Mouse (Mus musculus): ENCODE data around the gene Rhox4e.
"Not testable (repeated sequence)": the region's sequence is repeated elsewhere in the genome, so short reads cannot be mapped to it uniquely, and the experiment has no call there.

Gene Rhox4e

GRCm38 (mm10) chrX:37557112-37557511 lies at the start of gene Rhox4e:
TSS of gene Rhox4e (plus strand) at chrX:37557412.
- H3K36me3 ChIP-seq (ENCODE audit: control insufficient read depth, insufficient read depth, low read length, poor library complexity, severe bottlenecking); DNase-seq (ENCODE audit: low read depth, low spot score); H3K27me3 ChIP-seq (ENCODE audit: control insufficient read depth, insufficient read depth, low read length, poor library complexity, severe bottlenecking): not testable (repeated sequence)

- H3K36me3 ChIP-seq (ENCODE audit: control insufficient read depth, insufficient read depth, low read length, poor library complexity, severe bottlenecking); DNase-seq (ENCODE audit: low read depth, low spot score); H3K27me3 ChIP-seq (ENCODE audit: control insufficient read depth, insufficient read depth, low read length, poor library complexity, severe bottlenecking): not testable (repeated sequence)
These were observed 43.2 kb upstream of the Rhox4e start, which contains the start of gene Rhox4d for GRCm38 (mm10) chrX:37514059-37514458. TSS of gene Rhox4d (plus strand) at chrX:37514359.

- H3K27me3 ChIP-seq (ENCODE audit: control insufficient read depth, insufficient read depth, low read length, poor library complexity, severe bottlenecking); DNase-seq (ENCODE audit: low read depth, low spot score); H3K36me3 ChIP-seq (ENCODE audit: control insufficient read depth, insufficient read depth, low read length, poor library complexity, severe bottlenecking): not testable (repeated sequence)
These were observed 27.1 kb upstream of the Rhox4e start, which contains the start of gene Rhox2e for GRCm38 (mm10) chrX:37530152-37530551. TSS of gene Rhox2e (plus strand) at chrX:37530452.

GRCm38 (mm10) chrX:37541719-37542118 lies 15.5 kb upstream of the Rhox4e start, which contains the start of gene Rhox3e:
TSS of gene Rhox3e (plus strand) at chrX:37542019.
- not testable (repeated sequence) for DNase-seq (ENCODE audit: low read depth, low spot score); H3K27me3 ChIP-seq (ENCODE audit: control insufficient read depth, insufficient read depth, low read length, poor library complexity, severe bottlenecking); H3K36me3 ChIP-seq (ENCODE audit: control insufficient read depth, insufficient read depth, low read length, poor library complexity, severe bottlenecking)

GRCm38 (mm10) chrX:37571105-37571504 lies 13.9 kb downstream of the Rhox4e start, which contains the start of gene Rhox2f:
TSS of gene Rhox2f (plus strand) at chrX:37571405.
- DNase-seq (ENCODE audit: low read depth, low spot score); H3K27me3 ChIP-seq (ENCODE audit: control insufficient read depth, insufficient read depth, low read length, poor library complexity, severe bottlenecking); H3K36me3 ChIP-seq (ENCODE audit: control insufficient read depth, insufficient read depth, low read length, poor library complexity, severe bottlenecking): not testable (repeated sequence)

DNA sequence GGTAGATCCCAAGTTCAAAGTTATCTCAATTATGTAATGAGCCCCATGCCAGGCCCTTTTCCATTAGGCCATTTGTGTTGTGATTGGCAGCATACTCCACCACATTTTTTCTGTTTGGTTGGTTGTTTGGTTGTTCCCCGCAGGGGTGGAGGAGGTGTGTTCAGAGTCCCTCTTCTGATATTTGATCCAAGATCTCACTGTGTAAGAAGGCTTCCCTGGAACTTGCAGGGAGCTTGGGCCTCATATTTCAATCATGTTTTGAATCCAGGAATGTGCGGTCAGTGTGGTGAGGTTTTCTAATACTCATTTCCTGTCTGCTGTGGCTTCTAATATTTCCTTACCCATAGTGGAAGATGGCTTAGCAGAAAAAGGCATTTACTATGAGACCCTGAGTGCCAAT lies 15.4 kb downstream of the Rhox4e start:
- not testable (repeated sequence) for DNase-seq (ENCODE audit: low read depth, low spot score); H3K36me3 ChIP-seq (ENCODE audit: control insufficient read depth, insufficient read depth, low read length, poor library complexity, severe bottlenecking)

GRCm38 (mm10) chrX:37580692-37581091 lies 23.5 kb downstream of the Rhox4e start, which contains the start of gene Rhox3f:
TSS of gene Rhox3f (plus strand) at chrX:37580992.
- H3K36me3 ChIP-seq (ENCODE audit: control insufficient read depth, insufficient read depth, low read length, poor library complexity, severe bottlenecking); H3K27me3 ChIP-seq (ENCODE audit: control insufficient read depth, insufficient read depth, low read length, poor library complexity, severe bottlenecking); DNase-seq (ENCODE audit: low read depth, low spot score): not testable (repeated sequence)

More for the DNA sequence above, 15.4 kb downstream of the Rhox4e start:
- not testable (repeated sequence) for H3K27me3 ChIP-seq (ENCODE audit: control insufficient read depth, insufficient read depth, low read length, poor library complexity, severe bottlenecking)

DNA sequence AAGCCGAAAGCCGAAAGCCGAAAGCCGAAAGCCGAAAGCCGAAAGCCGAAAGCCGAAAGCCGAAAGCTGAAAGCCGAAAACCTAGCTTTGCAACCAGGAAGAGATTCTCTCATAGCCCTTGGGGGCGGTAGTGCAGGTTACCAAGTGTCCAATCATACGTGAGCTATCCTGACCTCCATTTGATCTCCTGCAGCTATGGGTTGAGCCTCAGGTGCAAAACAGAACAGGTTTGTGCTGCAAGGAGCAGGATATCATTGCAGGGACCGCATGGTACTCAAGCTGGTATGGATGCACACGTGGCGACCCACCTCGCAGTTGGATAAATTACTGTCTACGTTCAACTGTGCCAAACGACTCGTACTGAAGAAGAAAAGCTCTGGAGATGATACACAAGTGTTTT lies 50.4 kb downstream of the Rhox4e start, which contains the start of gene Rhox4f:
TSS of gene Rhox4f (minus strand) at position 101 of the 400 bp plus-strand sequence.
- DNase-seq (ENCODE audit: low read depth, low spot score); H3K27me3 ChIP-seq (ENCODE audit: control insufficient read depth, insufficient read depth, low read length, poor library complexity, severe bottlenecking); H3K36me3 ChIP-seq (ENCODE audit: control insufficient read depth, insufficient read depth, low read length, poor library complexity, severe bottlenecking): not testable (repeated sequence)

Measured in splenic B cell, adult 2 months (primary cell).